Mouse (Mus musculus): ENCODE measurements around the gene Arf1.

Gene Arf1

DNA sequence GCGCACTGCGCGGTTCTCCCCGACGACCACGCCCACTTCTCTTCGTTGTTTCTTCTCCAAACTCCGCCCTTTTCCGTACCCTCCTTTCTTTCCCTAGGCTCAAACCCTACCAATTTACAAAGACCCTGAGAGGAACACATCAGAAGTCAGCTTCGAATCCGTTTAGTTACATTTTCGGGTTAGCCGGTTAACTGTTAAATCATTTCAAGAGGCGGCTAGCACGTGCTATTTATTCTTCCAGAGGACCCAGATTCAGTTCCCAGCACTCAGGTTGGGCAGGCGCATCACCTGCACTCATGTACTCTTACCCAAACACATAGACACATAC lies 36.0 kb downstream of the Arf1 start, which contains the start of gene Guk1:
Gene Guk1 (minus strand): TSS at position 154 of the 328 bp plus-strand sequence.
- no peak for DNase-seq (ENCODE audit: low spot score in 2 of 2)

DNA sequence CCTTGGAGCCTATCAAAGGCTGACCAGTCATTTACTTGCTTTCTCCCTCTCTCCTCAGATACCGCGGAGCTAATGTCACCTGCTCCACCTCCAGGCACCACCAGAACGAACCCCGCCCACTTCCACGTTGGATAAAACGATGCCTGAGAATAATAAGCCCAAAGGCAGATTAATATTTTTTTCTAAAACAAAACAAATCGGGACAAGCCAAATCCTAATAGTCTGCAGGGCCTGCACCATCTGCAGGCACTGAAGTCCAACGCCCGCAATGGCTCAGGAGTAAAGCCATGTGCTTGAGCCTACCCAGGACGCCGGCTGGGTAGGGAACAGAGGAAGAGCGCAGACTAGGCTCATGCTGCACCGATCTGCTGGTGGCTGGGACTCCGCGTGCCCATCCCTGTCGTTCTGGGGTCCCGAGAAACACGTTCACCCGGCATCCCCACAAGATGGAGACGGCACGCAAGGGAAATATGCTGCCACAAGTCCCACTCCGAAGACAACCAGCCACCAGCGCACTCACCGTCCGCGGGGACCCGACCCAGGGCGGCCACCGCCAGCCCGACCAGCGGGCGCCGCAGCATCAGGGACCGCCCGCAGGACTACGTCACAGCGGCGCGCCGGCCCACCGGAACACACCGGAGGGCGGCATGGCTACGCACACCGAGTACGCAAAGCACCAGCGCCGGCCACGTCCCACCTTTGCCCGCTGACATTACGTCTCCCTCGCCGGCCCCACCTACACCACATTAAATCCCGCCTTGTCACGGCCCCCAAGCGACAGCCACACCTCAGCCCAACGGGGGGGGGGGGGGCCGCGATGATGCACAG lies 36.6 kb downstream of the Arf1 start:
- peak; percentile 88 to 91 for DNase-seq (ENCODE audit: low spot score in 2 of 2)

DNA sequence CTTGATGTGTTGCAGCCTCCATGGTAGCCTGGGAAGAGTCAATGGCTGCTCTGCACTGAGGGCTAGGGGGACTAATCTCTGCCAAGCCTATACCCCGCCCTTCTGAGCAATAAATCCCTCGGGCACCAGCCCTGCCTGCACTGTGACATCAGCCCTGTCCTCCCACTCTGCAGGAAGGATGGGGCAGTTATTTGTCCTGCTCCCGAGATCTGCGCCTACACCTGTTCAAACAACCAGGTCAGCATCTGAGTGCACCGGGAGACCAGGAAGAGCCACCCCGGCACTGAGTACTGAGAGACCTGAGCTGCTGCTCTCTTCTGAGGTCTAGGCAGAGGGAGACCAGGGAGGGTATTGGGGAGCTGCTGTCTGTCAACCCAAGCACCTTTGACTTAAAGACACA lies 40.4 kb downstream of the Arf1 start:
- no peak for DNase-seq (ENCODE audit: low spot score in 2 of 2)

DNA sequence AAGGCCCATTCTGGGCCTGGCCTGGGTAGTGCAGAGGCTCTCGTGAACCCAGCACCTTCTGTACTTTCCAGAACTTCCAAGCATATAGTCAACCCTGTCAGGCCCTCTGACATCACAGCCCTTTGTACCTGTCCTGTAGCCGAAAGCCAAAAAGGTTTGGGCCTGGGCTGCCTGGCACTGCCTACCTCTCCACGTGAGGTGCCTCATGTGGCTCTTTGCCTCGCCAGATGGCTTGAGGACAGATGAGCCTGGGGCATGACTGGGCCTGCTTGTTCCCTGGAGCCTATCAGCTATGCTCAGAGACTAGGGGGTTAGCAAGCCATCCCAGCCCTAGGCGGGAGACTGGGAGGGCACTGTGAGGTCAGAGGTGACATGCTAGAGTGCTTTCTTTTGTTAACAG lies 42.6 kb downstream of the Arf1 start:
- DNase-seq (ENCODE audit: low spot score in 2 of 2) = no peak

DNA sequence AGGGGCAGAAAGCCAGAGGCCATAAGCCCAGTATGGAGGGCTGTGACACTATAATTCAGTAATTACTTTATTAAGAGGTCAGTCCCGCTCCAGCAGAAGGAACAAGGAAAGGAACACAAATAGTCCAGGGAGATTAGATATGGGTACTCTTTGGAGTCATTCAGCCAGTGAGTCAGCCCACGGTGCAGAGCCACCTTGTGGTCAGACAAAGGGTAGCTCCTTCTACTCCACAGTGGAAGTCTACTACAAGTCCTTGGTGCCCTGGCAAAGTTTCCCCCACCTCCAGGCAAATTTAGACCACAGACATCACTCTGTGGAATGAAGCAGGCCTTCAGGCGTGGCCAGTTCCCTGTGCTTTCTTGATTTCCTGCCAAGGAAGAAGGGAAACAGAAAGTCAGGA lies 44.2 kb downstream of the Arf1 start:
- peak; percentile 14 to 33 for DNase-seq (ENCODE audit: low spot score in 2 of 2)

DNA sequence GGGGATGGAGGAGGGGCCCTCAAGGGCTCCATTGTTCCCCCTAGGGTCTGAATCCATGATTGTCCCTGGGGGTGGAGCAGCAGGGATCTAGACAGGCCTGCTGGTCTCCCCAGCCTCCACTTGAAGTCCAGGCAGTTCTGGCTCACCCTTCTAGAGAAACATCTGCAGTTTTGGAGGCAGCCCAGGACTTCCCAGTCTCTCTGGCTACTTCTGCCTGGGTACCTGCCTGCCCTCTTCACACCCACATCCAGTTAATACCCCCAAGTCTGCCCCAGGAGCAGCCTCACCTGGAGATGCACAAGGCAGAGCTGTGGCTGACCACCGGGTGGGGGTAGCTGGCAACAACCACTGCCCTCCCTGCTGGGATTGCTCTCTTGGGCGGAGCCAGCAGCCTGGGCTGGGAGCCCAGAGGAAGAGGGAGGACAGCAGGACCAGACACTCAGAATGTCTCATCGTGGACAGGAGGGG lies 45.2 kb downstream of the Arf1 start, which contains the start of gene Gjc2:
Gene Gjc2 (minus strand): TSS at position 350 of the 468 bp plus-strand sequence.
- no peak for DNase-seq (ENCODE audit: low spot score in 2 of 2)

DNA sequence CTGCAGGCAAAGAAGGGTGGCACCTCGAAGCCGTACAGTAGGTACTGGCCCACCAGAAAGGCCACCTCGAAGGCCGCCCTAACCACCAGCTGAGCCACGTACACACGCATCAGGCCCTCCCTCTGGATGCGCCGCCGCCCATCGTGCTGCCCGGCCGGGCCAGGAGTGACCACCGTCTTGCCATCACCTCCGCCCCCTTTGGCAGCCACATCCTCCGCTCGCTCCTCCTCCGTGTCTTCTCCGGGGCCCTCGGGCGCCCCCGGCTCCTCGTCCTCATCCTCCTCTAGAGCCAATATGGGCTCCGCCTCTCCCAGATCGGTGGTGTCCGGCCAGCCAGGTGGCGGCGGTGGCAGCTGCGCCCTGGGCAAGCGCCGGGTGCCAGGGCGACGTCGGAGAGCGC lies 51.1 kb downstream of the Arf1 start:
- DNase-seq (ENCODE audit: low spot score in 2 of 2) = no peak

DNA sequence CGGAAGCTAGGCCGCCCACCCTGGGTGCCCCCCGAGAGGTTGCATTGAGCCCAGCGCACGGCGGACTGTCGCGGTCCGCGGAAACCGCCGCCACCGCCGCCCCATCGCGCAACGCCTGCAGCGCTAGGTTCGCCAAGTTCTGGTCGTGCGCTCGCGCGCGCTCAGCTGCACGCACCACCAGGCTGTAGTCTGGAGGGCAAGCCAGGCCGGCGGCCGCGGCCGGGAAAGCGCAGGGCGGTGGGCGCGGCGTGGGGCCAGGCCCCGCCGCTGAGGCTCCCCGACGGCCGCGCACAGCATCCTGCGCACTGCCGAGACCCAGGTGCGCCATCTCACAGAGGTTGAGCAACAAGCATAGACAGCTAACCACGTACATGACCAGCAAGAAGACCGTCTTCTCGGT lies 51.6 kb downstream of the Arf1 start:
- no peak for DNase-seq (ENCODE audit: low spot score in 2 of 2)

DNA sequence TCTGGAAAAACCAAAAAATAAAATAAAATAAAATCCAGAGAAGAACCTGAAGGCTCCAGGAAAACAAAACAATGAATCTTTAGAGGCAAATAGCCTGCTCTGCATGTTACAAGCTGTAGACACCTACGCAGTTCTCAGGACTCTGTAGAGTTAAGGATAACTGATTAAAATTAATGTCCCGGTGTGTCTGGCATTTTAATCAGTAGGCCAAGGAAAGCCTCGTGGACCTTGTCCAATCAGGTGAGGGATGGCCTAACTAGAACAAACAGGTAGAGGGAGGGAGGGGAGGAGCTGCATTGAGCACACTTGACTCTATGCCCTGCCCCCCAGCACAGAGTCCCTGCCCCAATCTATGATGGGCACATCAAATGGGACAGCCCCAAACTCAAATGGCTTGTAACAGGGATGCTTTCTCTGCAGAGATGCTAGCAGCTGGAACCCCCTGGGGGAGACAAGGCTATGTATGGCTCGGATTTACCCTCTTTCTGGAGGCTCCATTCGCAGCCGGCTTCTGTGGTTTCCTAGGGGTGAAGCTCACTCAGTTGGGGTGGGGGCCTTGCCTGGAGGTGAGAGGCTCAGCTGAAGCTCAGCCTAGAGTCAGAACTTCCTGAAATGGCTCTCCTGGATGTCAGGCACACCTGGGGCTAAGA lies 53.8 kb downstream of the Arf1 start:
- DNase-seq (ENCODE audit: low spot score in 2 of 2) = no peak

DNA sequence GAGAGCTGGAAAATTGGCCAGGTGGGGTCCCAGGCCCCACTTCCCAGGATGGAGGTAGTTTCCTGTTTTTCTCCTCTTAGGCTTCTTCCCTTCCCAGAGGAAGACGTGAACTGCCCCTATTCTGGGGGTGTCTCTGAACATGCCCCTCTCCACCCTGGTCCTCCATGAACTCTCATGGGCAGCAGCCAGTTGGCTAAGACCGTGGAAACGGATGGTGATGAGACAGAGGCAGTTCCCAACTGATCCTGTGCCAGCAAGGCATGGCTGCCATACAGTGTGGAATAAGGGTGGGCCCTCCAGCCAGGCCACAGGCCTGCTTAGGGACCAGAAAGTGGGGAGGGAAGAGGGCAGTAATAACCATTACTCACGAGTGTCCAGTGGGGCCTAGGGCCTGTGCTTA lies 57.5 kb downstream of the Arf1 start:
- no peak for DNase-seq (ENCODE audit: low spot score in 2 of 2)

DNA sequence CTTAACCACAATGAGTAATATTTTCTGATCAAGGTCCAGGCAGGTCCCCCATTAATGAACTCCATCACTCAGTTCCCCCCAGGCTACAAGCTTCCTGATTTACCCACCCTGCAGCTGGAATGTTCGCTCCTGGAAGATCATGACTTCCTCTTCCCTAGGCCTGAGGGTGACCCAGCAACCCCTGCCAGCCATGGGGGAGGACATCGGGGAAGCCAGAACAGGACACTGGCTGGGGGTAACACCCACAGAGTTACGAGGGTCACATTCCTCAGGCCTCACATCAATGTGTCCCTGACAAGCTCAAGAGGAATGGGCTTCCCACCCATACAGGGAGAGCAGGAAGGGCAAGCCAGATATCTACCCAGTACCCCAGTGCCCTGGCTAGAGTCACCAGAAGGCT lies 58.3 kb downstream of the Arf1 start:
- DNase-seq (ENCODE audit: low spot score in 2 of 2) = no peak

DNA sequence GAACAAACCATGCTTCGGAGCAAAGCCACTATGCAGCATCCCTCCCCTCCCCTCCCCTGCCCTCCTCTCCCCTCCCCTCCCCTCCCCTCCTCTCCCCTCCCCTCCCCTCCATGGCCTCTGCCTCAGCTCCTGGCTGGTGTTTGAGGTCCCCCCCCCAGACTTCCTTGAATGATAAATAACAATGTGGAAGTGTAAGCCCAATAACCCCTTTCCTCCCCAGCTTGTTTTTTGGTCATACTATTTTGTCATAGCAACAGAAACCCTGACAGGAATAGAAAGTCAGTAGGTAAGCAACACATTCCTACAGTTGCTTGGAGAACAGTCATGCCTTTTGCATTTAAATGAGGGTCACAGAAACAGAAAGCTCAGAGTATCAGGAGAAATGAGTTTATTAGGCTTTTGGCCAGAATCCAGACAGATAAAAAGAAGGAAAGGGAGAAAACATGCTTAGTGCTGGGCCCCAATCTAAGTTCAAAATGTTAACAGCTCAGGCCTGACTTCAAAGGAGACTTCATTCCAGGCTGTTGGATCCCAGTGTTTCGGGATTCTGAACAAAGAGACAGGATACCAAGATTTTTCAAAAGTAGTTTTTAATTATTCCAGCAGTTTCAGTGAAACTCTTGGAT lies 62.3 kb downstream of the Arf1 start:
- no peak for DNase-seq (ENCODE audit: low spot score in 2 of 2)

DNA sequence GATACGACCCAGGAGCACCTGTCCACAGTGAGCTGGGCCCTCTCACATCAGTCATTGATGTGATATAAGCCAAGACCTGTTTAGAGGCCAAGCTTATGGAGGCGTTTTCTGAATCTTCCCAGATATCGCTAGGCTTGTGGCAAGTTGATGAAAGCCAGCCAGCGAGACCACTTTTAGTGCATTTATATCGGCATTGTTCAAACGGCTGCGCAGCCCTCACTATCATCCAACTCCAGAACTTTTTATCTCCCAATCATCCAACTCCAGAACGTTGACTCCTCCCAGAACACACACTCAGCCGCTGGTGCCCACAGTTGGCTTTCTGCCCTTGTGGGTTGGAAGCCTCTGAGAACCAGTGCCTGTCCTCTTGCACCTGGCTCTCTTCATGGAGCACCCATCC lies 63.7 kb downstream of the Arf1 start:
- DNase-seq (ENCODE audit: low spot score in 2 of 2) = no peak

DNA sequence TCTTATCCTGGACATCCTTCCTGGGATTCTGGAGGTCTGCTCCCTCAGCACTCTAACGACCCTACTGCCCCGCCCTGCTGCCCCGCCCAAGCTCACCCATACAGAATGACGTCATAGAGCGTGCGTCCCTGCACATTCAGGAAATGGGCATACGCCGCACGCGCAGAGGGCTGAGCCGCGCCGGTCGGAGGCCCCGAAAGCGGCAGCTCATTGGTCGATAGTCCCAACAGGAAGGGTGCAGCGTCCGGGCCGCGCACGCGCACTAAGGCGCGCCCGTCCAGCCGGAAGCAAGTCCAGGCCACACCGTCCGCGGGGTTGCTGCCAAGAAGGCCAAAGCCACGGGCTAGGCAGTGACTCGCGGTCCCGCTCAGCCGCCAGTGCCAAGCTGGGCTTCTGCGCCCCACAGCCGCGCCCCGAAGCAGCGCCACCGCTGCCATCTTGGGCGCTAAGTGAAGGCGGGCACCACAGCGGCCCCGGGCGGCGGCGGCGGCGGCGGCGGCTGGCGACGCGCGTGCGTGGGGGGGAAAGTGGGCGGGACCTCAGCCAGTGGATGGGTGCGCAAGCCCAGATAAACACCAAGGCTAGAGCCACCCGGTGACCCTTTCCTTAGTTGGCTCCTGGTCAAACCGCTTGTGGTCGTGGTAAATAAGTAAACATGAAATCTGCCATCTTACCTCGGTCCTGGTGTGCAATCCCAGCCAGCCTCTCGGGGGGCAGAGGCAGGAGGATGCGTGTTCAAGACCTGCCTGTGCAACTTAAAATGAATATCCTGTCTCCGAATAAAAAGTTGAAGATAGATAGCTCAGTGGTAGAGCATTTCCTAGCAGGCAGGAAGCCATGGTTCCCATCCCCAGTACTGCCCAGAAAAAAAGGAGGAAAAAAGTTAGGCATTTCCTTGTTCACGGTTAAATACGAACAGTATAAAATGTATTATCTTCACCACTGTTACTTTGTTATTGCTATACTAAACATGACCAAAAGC lies 64.5 kb downstream of the Arf1 start, which contains the start of gene Iba57:
Gene Iba57 (minus strand): TSS at position 485 of the 982 bp plus-strand sequence.
- peak; percentile 97 to 98 for DNase-seq (ENCODE audit: low spot score in 2 of 2)

DNA sequence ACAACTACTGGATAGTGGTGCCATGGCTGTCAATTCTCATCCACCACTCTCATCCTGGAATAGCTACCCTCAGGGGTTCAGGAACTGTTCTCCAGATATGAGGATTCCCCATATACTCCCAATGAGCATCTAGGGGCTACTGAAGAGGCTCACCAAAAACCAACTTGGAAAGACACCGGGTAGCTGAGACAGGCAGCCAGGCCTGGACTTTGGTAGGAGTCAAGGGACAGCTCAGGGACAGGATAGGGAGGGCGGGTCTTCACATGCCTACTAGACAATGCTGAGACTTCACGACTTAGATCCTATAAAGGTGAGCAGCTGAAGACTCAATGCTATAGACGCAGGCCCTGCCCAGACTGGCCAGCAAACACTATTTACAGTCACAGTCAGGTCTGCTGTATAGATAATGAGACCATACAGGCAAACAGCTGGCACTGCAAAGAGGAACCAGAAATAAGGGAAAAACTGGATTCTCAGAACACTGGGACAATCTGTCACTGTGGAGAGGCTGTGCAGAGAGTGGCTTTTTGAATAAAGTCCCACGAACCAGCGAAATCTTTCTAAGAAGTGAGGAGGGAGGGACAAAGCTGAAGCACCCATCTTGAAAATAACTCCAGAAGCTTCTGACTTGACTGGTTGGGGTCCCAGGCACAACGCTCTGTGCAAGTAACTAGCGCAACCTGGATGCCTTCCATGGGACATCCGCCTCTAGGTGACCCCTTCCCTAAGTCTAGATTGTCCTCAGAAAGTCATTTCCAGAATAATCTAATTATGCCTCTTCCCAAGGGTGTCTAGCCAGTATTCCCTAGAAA lies 65.4 kb downstream of the Arf1 start:
- DNase-seq (ENCODE audit: low spot score in 2 of 2) = no peak
